Mouse (Mus musculus): ENCODE measurements around the gene Brd3.

DNA sequence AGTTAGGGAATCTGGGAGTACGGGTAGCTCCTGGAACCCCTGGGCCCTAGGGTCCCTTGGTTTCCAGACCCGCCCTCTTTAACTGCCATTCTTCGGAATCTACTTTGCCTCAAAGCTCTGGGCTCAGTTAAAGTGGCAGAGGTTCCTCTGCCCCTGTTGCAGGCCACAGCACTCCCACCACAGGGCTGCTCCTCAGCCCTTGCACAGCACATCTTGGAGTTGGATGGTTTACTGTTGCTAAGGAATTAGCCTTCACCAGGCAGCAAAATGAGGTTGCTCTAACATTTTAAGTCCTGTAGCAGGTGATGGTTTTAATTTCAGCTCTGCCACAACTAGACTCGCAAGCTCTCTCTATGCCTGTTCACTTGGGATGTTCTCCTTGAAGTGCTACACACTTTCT, at the start of gene Brd3:
- TF ChIP-seq CTCF (IDR thresholded peaks at IDR 0.05; ENCODE audit: extremely low read depth, insufficient read depth, low read length), result no peak
- no peak for TF ChIP-seq POLR2A (IDR thresholded peaks at IDR 0.05; ENCODE audit: extremely low read depth, insufficient read depth, low read length)
